Mouse (Mus musculus): ENCODE results near the gene Hdac9.

Gene Hdac9

GRCm38 (mm10) chr12:34612511-34612910 is 304.4 kb downstream of the Hdac9 start:
- DNase-seq (ENCODE audit: low read depth, low spot score) = no peak

GRCm38 (mm10) chr12:34604521-34604920 is 312.4 kb downstream of the Hdac9 start:
- DNase-seq (ENCODE audit: low read depth, low spot score) = no peak

DNA sequence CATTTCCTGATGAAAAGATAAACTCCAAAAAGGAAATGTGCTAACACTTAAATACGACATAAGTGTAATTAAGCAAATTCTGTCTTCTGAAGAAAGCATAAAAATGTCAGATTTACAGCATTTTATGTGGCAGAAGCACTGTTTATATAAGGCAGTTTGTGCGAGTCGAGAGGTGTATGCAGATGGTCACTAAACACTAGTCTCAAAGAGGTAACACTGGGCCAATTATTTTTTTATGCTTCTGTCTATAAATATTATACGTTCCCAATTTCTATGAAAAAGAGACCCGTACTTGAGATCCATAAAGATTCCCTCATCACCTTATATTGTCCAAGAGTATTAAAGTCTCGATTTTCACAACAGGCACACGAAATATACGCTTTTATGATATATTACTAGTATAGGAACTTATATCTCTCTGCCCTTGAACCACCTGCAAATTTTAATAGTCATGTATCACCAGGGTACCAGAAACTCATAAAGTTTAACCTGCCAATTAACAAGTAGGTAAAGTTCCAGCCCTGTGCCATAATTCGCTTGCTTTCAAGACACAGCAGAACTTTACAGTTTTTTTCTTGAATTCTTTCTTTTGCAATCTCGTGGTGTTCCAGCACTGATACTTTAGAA is 322.6 kb downstream of the Hdac9 start:
- no peak for DNase-seq (ENCODE audit: low read depth, low spot score)

GRCm38 (mm10) chr12:34587171-34587570 is 329.7 kb downstream of the Hdac9 start:
- no peak for DNase-seq (ENCODE audit: low read depth, low spot score)

- no peak for DNase-seq (ENCODE audit: low read depth, low spot score)
Measured at GRCm38 (mm10) chr12:34582522-34582921, 334.4 kb downstream of the Hdac9 start.

DNA sequence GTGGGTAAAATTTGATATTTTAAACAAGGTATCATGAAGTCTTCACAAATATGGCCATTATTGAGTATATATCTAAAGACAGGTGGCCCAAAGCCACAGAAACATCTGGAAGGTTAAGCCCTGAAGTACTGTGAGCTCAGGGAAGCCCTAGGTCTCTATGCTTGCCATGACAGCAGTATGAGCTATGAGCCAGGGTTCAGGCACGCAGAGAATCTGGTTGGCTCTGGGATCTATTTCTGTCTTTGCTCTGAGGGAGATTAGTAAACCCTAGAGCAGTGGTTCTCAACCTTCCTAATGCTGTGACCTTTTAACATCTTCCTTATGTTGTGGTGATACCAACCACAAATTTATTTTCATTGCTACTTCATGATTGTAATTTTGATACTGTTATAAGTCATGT is 337.7 kb downstream of the Hdac9 start:
- no peak for DNase-seq (ENCODE audit: low read depth, low spot score)

DNA sequence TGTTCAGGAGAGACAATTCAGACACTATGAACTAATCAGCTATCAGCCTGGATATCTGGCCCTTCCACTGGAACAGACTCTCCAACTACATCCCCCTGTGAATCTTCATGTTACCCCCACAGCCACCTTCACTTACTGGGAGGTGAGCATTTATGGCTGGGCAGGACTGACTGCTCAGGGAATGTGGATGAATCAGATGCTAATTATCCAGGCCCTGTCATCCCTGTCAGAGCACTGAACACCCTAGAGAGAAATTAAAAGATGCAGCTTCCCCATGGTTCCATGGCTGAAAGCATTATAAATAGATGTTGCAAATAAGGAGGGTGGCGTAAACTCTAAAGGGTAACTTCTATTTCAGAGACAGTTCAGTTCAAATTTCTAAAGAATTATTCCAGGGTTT is 345.8 kb downstream of the Hdac9 start:
- DNase-seq (ENCODE audit: low read depth, low spot score) = no peak

GRCm38 (mm10) chr12:34569472-34569871 is 347.4 kb downstream of the Hdac9 start:
- DNase-seq (ENCODE audit: low read depth, low spot score) = no peak

GRCm38 (mm10) chr12:34569052-34569451 is 347.8 kb downstream of the Hdac9 start:
- DNase-seq (ENCODE audit: low read depth, low spot score) = no peak

GRCm38 (mm10) chr12:34562331-34562730 is 354.6 kb downstream of the Hdac9 start:
- no peak for DNase-seq (ENCODE audit: low read depth, low spot score)

GRCm38 (mm10) chr12:34559001-34559400 is 357.9 kb downstream of the Hdac9 start:
- no peak for DNase-seq (ENCODE audit: low read depth, low spot score)

DNA sequence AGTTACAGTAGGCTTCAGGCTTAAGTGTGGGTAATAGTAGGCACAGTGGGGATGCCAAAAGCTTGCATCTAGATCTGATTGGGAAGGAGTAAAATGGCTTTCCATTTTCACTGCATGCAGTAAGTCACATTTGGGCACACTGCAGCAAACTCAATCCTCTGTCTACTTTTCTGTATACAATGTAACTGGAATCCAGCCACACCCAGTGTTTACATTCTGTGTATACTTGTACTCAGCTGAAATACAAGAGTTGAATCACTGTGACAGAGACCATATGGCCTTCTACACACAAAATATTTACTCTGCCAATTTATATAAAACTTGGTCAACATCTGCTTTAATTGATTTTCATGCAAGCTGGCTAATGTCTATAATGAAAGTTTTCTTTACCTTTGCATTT is 362.1 kb downstream of the Hdac9 start:
- no peak for DNase-seq (ENCODE audit: low read depth, low spot score)

DNA sequence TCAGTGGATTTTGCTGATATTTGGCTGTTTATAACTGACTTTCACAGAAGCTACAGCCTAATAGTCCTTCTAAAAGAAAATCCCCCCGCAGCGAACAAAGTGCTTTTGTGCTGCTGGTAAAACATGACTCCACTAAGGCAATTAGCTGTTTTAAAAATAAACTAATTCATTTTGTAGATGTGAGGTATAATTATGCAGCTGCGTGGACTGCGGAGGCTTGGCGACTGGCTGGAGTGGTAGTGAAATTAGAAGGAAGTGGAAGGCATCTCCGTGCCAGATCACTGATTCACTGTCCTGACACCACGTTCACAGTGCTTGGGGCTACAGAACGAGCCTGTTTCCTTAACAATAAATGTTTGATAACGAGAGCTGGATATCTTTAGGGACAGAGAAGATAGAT is 366.6 kb downstream of the Hdac9 start:
- DNase-seq (ENCODE audit: low read depth, low spot score) = no peak

GRCm38 (mm10) chr12:34529165-34529545 is 387.7 kb downstream of the Hdac9 start:
- no peak for DNase-seq (ENCODE audit: low read depth, low spot score)

- DNase-seq (ENCODE audit: low read depth, low spot score) = peak; percentile 73
Measured at GRCm38 (mm10) chr12:34528201-34529164, 388.4 kb downstream of the Hdac9 start.

DNA sequence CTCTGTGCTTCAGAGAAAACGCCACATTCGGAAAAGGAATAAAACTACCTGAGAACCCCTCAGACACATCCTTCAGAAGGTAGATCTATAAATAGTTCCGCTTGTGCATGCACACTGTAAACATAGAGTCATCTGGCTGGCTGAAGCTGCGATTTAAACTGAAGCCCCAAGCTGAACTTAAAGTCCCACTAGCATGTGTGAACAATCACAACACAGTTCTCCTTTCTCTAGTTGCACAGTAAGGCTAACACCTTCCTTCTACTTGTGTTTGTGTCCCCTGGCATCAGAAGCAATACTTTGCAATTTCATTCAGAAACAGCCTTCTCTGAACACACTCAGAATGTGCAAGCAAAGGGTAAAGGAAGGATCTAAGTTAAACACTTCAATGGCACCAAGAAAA is 389.1 kb downstream of the Hdac9 start:
- no peak for DNase-seq (ENCODE audit: low read depth, low spot score)

DNA sequence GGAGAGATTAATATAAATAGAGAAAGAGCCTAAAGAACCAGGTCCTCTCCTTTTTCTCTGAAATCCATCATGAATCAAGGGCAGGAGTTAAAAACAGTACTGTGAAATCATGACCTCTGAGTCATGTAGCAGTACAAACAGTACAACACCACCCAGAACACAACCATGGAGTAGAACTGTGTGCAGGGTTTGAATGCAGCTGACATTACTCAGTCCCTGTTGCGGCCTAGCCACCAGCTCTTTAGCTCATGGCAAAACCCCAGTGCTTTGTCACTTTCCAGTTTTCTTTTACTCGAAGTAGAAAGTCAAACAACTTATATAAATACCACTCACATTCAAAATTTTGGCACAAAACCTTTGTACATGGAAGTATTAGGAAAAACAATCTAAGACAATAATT is 395.4 kb downstream of the Hdac9 start:
- DNase-seq (ENCODE audit: low read depth, low spot score) = no peak

DNA sequence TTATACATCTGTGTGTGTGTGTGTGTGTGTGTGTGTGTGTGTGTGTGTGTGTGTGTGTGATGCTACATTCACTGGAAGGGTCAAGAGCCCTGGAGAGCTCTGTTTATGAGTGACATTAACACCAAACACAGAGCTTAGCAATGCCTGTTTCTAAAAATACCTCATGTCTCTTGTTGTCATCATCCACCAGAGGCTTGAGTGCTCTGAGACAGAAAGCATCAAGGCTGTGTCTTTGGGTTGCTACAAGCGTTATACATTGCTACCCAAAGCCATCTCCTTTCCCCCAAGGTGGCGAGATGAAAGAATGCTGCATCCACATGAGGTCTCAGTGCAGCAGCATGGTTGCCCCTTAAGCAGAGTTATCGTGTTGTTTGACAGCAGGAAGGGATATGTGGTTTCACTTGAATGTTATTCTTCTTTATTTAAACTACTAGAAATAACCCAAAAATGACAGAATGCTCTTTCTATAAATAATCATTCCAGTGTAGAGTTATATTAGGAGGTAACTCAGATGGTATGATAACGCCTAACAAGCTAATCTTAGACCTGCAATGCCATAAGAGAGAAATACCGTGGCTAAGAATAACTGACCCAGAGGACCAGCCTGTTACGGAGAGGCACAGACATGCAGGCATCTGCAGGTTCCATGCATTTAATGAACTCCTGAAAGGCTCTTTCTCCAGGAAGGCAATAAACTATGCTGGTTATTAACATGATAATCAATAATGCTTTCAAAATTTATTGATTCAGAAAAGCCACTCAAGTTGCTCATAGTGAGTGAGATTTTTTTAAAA is 399.9 kb downstream of the Hdac9 start:
- DNase-seq (ENCODE audit: low read depth, low spot score) = peak; percentile 37

DNA sequence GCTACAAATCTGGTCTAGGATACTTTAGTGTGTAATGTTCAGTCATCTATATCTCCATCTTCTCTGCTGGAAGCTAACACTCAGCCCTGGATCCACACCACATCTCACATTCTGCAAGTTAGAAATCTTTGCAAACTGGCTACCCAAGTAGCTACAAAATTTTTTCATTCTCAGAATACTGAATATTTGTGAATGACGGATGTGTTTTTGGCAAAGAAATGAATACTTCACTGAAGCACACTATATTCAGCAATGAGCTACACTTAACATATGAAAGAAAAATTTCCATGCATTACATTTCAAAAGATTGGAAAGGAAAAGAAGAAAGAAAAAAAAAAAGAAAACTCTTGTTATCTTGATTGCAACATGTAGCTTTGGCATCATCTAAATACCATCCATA is 410.6 kb downstream of the Hdac9 start:
- no peak for DNase-seq (ENCODE audit: low read depth, low spot score)

- no peak for DNase-seq (ENCODE audit: low read depth, low spot score)
Measured at GRCm38 (mm10) chr12:34498751-34499626, 417.9 kb downstream of the Hdac9 start.

DNA sequence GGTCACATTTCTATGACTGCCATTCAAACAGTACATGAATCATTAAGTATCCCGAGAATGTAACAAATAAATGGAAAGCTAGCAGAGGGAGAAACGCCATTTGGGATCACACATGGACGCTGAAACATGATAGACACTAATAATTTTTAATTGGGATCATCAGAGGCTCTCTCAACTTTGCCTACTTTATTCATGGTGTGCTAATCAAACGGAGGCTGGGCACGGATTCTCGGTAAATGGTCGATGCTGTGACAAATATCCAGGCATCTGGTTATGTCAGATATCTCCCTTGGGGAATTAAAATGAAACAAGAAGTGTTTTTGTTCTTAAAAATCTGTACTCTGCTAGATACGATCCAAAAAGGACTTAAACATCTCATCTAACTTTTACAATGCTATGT is 418.6 kb downstream of the Hdac9 start:
- no peak for DNase-seq (ENCODE audit: low read depth, low spot score)

All from retina, adult 2 months (tissue).